Mouse (Mus musculus): Measurements from ENCODE around the gene Ilkap.

Gene Ilkap

DNA sequence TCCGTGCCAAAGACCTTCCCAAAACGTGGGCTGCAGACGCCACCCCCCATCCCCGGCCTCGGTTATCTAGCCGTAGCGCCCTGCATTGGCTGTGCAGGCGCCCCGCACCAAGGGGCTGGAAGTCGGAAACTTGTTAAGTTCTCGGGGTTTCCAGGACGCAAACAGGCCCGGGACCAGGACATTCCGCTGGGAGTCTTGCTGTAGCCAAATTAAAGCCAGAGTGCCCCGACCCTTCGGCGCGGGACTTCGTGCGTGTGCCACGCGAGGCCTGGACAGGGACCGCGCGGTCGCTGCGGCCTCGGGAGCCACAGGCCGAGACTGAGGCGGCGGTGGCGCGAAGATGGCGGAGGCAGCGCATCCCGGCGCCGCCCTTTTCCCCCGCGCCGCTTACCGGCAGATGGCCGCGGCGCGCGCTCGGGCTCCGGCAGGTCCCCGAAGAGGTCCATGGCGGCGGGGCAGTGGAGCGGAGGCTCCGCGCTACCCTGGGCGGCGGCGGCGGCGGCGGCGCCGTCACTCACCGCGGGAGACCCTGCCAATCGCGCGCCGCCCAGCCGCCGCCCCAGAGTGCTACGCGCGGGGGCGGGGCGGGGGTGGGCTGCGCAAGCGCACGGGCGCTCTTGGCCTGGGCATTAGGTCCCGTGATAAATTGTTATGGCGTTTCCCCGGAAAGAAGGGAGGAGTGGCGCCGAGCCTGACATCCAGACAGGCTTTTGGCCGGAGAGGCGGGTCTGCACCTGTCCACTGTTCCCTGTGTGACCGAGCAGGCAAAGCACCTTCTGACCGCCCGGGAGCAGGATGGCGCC lies at the start of gene Ilkap:
Gene Ilkap (minus strand): TSS at position 556 of the 803 bp plus-strand sequence.
- DNase-seq = peak; percentile 90

DNA sequence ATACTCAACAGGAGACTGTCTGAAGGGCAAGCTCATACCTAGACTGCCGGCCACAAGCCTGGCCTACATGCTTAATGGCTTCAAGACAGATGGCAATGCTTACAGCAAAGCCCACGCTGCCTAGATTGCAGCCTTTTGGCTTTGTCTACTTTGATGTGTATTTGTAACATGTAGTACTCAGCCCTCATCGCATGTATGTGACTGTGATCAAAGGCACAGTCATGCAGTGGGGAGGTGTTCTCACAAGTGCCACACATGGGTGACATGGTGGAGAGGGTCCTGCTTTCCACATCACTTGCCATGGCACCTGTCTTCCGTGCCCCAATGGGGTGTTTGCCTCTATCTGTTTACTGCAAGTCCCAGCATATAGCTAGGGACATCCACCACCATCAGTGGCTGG lies 47.9 kb upstream of the Ilkap start:
- no peak for DNase-seq

DNA sequence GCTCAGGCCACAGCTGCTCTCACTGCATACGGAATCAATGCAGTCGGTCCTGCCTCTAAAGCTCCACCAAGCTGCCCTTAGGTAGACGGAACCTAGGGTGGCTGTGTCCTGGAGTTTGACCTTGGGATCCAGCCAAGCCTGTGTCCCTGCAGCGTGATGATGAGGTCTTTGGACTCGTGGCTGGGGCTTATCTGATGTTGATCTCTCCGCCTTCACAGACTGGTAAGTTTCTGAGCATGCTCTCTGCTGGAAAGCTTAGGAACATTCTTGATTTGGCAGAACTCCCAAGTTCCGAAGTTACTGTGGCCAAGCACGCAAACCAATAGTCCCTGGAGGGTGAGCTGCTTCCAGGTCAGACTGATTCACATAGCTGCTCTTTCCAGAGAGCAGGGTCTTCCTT lies 47.4 kb upstream of the Ilkap start:
- DNase-seq = peak; percentile 93

DNA sequence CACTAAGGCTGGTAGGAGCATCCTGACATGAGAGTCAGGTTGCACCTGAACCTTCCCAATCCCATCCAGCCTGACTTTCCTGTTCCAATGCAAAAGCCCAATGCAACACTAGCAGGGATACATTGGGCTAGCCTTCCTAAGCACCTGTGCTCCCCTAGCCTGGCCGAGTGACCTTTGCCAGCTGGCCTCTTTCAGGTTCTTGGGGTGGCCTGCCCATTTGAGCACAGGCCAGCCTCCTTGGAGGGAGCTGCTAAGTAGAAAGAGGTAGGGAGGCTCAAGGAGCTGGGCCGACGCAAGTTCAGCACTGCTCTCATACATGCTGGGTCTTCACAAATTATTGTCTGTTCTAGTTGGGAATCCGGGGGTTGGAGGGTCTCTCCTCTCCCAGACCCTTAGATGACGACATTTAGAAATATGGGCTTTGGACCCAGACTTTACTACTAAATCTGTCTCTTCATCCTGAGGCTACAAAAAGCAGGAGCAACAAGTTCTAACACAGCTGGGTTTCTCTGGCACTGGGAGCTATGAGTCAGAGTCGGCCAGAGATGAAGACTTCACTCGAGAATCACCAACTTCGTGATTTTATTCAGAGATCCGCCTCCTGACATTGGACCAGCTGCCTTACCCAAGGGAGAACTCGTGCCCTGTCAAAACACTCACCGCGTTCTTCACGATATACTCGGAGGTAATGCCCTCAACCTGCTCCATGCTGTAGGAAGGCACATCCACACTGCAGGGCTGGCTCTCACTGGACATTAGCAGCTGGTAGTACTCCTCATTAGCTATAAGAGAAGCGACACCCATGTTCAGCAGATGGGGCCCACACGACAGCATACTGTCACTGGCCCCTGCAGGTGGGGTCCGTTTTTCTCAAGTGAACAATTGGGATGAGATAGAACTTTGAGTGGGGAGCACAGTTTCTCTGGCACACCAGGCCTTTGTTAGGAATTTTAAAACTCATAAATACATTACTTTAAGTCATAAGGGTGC lies 46.5 kb upstream of the Ilkap start:
- DNase-seq = no peak

DNA sequence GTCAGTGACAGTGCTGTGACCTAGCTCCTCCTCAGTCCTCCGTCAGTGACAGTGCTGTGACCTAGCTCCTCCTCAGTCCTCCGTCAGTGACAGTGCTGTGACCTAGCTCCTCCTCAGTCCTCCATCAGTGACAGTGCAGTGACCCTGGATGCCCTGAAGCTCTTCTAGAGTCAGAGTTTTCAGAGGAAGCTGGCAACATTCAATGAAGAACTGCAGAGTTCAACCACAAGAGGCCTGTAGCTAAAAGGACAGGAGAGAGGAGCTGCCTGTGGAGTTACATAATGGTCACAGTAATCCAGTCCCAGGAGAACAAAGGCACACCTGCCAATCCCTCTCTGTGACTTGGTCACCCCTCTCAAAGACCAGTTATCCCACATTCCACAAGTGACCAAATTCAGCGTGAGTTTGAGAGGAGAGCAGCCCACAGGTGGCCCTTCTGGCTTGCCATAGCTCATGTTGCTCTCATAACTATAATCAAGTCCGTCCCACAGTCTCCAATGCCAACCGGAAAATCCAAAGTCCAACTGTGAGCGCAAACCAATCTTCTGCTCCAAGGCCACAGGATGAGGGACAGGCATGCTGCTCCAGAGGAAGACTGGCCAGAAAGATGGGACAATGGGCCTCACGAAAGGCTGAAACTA lies 43.9 kb upstream of the Ilkap start:
- peak; percentile 74 for DNase-seq

DNA sequence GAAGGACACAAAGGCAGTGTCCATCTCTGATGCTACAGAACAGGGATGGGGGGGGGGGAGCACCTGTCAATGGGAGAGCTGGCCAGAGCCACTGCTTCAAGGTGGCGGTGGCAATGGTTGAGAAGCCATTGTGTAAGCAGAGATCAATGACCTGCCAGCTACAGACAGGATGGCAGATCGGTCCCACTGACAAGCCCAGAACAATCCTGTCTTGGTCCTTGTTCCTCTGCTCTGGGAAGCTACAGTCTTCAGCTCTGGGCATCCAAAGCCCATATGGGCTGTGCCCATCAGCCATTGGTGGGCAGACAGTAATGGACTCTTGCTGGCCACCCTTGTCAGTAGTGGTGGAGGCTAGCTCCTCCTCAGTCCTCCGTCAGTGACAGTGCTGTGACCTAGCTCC lies 43.2 kb upstream of the Ilkap start:
- DNase-seq = no peak

DNA sequence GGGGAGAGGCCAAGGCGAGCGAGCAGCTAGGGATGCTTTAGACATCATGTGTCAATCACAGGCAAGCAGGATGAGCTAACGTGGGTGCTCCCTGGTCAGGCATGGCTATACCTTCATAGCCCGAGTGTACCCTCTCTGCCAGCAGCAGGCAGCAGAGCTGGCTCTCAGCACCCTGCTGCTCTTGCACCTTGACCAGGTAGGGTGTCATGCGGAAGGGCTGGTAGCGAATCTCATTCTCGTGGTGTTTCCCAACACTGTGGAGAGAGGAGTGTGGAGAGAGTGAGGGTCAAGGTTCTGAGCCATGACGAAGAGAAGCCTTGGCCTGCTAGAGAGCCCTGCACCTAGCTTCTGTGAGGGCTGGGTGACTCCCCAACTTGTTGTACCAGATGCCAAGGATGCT lies 41.2 kb upstream of the Ilkap start:
- no peak for DNase-seq

DNA sequence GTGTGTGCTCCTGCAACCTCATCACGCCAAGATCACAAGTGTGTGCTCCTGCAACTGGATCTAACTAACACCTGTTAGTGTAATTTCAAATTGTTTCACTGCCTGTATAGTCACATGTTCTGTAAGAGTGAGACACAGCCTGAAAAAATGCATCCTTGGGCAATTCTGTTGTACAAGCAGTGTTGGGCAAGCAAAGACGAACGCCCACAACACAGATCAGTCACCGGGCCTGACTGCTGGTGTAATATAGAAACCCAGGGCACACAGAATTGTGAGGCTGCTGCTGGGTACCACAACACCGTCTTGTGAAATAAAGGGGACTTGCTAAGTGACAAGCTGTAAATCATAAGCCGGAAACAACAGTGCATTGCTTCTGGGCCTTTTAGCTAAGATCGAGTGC lies 39.0 kb upstream of the Ilkap start:
- no peak for DNase-seq

DNA sequence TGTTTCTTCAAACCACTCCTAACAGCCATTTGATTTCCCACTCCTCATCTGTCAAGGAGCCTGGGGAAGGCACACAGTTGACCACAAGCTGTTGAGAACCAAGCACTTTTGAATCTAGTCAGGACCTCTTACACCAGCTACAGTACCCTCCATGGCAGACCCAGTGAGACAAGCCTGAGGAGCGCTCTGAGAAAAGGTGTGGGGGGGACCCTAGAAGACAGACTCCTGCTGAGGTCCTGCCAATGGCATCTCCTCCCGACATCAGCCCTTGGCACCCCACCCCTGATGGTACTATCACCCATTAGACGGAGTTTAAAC lies 38.4 kb upstream of the Ilkap start:
- DNase-seq = no peak

DNA sequence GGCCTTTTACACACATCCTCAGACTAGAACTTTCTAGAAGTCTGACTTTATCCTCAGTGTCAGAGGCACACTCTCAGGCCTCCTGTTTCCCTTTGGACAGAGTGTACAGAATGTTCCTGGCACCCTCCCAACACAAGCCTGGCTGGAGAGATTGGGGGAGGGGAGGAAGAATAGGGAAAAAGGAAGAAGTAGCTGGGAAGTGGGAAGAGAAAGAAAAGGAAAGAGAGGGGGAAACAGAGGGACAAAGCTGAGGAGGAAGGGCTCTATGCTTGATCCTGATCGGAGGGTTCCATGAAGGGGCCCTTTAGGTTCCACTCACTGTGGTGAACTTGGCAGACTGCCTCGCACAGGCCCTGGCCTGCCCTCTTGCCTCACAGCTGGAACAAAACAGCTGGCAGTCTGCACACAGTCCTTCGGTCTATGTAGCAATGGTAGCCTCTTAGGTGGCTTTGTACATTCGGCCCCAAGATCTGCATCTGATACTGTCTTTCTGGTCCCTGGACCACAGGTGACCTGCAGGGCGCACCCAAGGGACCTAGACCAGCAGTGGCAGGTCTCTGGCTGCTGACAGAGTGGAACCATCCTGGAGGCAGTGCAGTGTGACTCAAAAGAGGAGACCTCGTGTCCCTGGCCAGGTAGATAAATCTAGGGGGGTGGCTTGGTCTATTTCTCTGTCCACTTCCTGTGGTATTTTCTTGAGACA lies 37.9 kb upstream of the Ilkap start:
- DNase-seq = peak; percentile 93

DNA sequence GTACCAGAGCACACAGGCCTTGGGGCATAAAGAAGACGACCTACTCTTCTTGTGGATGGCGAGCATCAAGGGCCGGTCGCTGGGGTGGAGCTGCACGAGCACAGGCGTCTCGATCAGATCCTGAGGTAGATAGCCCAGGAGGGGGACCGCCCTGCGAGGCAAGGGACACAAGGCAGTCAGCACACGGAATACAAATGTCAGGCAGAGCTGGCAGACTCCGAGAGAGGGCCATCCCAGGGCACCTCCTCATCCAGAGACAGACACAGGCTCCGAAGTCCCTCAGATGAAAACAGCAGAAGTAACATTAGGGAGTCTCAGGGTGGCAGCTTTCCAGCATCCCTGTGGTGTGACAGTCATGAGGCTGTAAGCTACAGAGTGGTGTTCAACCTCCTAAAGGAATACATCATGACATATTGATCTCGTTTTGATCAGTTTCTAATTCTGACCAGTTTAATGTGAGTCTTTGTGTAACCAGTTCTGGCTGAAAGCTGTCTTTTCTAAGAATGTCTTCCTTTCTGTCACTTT lies 37.1 kb upstream of the Ilkap start:
- DNase-seq = no peak

DNA sequence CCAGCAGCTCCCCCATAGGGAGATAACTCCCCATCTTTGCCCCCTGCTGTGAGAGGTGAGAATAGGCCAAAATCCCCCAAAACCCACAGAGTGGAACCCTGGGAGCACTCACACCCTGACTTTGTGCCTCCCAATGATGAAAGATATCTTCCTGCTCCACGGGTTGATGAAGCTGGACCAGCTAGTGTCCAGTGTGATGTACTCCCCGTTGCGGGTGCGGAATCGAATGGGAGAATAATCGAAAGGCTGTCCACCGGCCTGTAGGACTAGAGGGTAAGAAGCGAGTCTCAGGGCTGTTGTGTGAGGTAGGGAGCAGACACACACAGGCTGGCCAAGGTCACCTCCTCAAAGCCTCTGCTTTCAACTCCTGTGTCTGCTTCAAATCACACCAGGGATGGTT lies 36.3 kb upstream of the Ilkap start:
- no peak for DNase-seq

DNA sequence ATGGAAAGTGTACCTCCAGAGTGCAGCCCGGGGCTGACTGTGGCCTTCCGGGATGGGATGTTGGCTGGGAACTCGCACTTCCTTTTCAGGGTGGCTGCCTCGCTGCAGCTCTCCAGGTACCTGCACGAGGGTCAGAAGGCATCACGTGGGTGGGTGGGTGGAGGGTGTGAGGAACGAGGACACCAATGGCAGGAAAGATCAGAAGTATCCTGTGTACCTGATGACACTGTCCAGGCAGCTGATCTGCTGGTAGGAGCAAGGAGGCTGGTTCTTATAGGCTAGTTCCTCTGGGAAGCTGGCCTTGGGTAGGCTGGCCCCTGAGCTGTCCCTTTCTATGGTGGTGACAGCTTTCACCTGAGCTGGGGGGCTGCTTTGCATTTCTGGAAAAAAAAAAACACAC lies 32.1 kb upstream of the Ilkap start:
- no peak for DNase-seq

DNA sequence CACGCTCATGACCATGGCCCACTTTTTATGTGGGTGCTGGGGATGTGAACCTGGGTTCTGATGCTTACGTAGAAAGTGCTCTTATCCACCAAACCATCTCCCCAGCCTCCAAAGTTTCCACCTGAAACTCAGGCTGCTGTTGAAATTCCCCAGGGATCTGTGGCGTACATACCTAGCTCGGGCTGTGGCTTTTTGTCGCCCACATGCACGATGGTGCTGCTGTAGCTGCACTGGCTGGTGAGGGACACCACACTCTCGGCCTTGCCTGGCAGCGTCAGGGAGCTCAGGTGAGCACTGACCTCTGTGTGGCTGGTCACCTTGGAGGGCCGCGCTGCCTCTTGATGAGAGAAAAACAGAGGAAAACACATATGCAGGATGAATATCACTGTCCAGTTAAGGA lies 30.6 kb upstream of the Ilkap start:
- no peak for DNase-seq

DNA sequence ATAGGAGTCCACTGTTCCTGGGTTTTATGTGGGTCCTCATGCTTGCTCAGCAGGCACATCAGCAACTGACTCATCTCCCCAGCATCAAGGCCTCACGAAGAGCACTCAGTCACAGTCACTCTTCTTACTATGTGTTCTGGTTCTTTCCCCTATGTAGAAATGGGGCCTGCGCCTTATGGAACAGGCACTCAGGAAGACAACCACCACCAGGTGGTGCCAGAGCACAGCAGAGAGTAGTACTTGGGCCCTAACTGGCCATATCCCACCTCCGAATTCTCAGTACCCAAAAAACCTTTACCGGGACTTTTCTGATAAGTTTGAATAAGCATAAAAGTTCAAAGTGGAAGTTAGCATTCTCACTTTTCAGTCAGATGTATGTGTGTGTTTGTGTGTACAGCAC lies 30.0 kb upstream of the Ilkap start:
- DNase-seq = peak; percentile 90

DNA sequence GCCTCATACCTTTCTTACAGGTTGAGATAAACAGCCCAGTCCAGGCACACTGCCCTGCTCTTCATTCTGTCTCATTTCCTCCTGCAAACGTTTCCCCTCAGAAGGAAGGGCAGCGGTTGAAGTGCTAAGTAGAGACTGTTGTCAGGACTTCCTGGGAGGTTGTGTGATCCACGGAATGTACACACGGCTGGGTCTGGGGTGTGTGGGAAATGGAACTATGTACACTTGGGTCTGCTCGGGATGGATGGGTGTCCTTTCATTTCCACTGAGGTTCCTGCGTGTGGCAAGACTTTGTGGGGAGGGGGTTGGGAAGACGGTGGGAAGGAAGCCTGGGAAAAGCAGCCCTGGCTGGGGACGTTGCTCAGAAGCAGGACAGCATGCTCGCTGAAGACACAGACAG lies 27.8 kb upstream of the Ilkap start:
- no peak for DNase-seq

DNA sequence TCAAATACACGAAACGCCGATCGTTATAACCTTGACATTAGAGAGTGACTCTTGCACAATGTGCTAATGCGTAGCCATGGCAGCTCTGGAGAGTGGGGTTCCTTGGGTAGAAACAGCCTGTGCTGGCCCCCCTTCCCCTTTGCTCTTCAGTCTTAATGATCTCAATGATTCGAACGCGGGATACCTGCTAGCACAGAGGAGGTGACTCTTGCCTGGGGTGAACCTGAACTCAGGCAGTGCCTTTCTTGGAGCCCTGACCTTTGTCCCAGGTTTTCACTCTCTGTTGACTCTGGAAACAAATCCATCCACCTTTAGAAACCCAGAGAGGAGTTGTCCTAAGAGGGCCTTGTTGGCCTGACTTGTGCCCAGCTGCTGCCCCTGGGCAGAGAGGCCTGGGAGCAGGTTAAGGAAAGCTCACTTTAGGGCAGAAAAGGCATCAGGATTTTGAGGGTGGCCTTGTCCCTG lies 22.0 kb upstream of the Ilkap start:
- no peak for DNase-seq

DNA sequence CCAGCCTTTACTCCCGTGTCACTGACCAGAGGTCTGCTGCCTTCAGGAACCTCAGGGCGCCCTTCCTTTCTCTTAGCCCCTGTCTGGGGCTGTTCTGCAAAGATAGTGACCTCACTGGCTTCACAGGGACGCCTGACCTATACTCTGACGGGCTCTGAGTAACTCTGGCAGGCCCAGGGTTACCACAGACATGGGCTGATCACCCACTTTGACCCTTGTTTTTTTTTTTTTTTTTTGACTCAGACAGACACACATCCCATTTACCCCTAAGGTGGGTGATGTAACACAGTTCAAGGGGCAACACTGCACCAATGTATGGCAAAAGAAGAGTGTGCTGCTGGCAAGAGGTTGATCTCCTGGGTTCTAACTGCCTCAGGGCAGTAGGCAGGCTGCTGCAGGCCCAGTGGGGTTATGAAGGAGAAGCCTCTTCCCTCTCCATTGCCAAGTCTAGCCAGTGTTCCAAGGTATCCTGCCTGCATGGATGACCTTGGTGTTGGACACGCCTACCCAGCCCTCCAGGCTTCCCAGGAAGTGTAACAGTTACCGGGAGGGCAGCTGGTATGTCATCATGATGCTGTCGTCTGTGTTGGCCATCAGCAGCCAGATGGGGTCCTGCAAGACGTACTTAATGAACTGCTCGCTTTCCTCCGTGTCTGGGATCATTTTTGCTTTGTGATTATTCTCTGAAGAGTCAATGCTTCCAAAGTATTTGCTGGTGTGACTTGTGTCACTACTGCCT lies 21.4 kb upstream of the Ilkap start:
- no peak for DNase-seq

DNA sequence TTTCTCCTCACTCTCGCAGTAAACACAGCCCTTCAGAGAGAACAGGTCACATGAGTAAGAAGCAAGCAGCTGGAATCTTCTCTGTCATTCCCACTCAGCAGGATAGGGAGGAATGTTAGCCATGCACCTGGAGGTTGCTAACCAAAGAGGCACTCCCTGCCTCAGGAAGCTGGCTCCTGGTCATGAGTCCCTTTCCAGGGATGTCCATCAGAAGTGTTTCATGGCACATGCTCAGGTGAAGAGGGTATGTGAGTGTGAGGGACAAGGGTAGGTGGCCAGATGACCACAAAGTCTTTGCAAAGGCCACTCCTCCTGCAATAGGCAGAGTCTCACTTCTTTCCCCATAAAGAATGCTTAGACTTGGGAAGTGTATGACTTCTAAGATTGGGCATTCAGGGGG lies 19.4 kb upstream of the Ilkap start:
- DNase-seq = no peak

DNA sequence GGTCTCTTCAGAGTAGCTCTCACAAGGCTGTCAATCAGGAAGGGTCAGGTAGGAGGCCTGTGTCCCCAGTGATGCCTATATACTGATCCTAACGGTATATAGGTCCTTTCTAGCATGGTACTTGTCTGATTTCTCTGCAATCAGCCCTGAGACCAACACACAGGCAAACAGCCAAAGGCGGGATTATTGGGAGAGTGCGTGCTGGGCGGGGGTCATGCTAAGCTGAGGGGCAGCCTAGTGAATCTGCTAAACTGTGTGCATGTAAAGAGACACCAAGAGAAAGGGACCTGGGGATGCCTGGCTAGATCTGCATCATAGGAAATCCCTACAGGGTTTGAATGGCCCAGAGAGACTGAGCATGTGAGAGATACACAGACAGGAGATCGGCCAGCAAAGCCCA lies 16.7 kb upstream of the Ilkap start:
- DNase-seq = no peak

DNA sequence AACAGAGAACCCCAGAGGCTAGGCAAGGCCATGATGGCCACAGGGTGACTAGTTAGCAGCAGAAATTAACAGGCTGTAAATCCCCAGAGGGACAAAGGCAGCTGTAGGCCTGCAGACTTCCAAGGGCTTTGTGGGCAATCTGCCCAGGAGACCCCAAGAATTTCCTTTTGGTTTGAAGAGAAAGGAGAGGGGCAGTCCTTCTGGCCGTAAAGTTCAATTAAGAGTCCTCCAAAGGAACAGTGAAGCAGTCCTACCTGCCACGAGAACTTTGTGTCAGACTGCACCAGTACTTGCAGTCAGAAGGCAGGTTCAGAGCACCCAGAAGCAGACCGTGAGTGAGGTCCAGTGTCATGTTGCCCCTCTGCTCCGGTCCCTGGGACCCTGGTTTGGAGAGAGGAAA lies 16.3 kb upstream of the Ilkap start:
- peak; percentile 42 for DNase-seq

Data from kidney, postnatal 14 days (tissue).